Mouse (Mus musculus): Measurements from ENCODE around the gene Prss27. TPM values are rescaled to one million over a fixed set of nuclear protein-coding genes. Genes with fewer than 3 reads are reported as not detected.
"Not testable (repeated sequence)": the region's sequence is repeated elsewhere in the genome, so short reads cannot be mapped to it uniquely, and the experiment has no call there.

Prss27 gene
- polyA plus RNA-seq, 1 experiment from 2014 or later: 0.11 TPM

DNA sequence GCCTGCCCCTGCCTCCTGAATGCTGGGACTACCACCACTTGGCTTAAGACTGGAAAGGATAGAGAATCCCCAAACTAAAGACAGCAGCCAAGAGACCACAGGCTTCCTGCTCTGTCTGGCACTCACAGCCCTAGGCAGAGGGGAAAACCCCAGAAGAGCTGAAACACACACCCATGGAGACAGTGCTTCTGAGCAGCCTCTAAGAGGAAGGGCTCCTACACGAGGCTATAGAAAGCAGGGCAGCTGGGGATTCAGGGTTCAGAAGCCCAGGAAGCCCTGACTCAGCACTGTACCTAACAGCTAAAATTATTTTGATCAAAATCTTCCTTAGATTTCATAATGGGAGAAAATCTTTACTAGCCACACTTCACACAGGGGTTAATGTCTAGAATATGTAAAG is 46.6 kb downstream of the Prss27 start:
- no peak overlapping the region for H3K27ac ChIP-seq
- no peaks in the 10 kb centered on the region for H3K9me3 ChIP-seq
- DNase-seq (ENCODE audit: extremely low spot score, low spot score): no peak
- H3K27me3 ChIP-seq (ENCODE audit: poor library complexity, severe bottlenecking): no peaks in the 10 kb centered on the region
- no peak overlapping the region for H3K4me3 ChIP-seq
- WGBS: 79% methylated on average over 1 of the region's 1 CpGs
- H3K36me3 ChIP-seq (replicated peaks): peaks cover 65% of the 10 kb centered on the region
- no peaks in the 10 kb centered on the region for H3K4me1 ChIP-seq

DNA sequence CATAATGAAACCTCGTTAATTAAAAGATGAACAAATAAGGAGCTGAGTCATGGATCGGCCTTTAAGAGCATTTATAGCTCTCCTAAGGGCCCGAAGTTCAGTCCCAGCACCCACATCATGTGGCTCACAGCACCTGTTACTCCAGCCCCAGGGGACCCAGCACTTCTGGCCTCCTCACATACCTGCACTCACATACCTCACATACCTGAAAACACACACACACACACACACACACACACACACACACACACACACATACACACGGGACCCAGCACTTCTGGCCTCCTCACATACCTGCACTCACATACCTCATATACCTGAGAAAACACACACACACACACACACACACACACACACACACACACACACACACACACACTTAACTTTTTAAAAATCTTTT is 48.5 kb downstream of the Prss27 start:
- not testable (repeated sequence) for H3K27ac ChIP-seq; H3K27me3 ChIP-seq (ENCODE audit: poor library complexity, severe bottlenecking); H3K4me3 ChIP-seq; H3K4me1 ChIP-seq; DNase-seq (ENCODE audit: extremely low spot score, low spot score); H3K9me3 ChIP-seq
- peaks cover 70% of the 10 kb centered on the region for H3K36me3 ChIP-seq (replicated peaks)
- 98% methylated on average over 4 of the region's 4 CpGs for WGBS

DNA sequence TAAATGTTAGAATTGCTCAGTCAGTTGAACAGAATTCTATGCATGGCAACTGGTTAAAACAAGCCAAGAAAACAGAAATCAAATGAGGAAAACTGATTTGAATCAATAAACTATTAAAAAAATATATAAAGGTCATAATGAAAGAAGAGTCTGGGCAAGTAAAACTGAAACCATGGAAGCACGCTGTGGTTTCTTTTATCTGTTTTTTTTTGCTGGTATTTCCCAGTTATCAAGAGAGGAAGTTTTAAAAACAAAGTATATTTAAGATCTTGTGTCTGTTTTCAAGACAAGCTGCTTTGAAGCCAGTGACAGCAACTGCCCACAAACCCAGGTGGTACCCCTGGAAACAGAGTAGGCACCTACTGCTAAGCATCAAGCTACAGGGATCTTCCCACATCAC is 52.6 kb downstream of the Prss27 start:
- Histone ChIP-seq H3K36me3 (replicated peaks) (peaks cover 82% of the 10 kb centered on the region), H3K9me3 (no peaks in the 10 kb centered on the region), H3K27me3 (ENCODE audit: poor library complexity, severe bottlenecking) (no peaks in the 10 kb centered on the region), H3K4me1 (no peaks in the 10 kb centered on the region), H3K27ac (no peak overlapping the region), H3K4me3 (no peak overlapping the region)
- WGBS: 91% methylated on average over 1 of the region's 1 CpGs
- DNase-seq (ENCODE audit: extremely low spot score, low spot score): no peak

Small RNA genes within 50 kb of the gene (microRNA-seq; reads per million reads assigned to microRNA genes)
- not detected for gene Gm27700

Other genes starting within 250 kb of the Prss27 start
- 482 and 518 TPM in 2 replicates for gene Srrm2, start 247.6 kb upstream of the Prss27 start, polyA plus RNA-seq (2016; fragmentation: Nextera tagmentation; extraction: Ambion mirVana)
- gene Elob, start 209.0 kb upstream of the Prss27 start, polyA plus RNA-seq (2016; fragmentation: Nextera tagmentation; extraction: Ambion mirVana): 1,030 and 1,081 TPM in 2 replicates
- gene Prss33, start 202.1 kb upstream of the Prss27 start, polyA plus RNA-seq (2016; fragmentation: Nextera tagmentation; extraction: Ambion mirVana): 0.49 TPM in 1 of 2 replicates, not detected in the other
- not detected in 2 replicates for gene Prss32, start 194.3 kb upstream of the Prss27 start, polyA plus RNA-seq (2016; fragmentation: Nextera tagmentation; extraction: Ambion mirVana)
- gene Prss41, start 194.0 kb upstream of the Prss27 start, polyA plus RNA-seq (2016; fragmentation: Nextera tagmentation; extraction: Ambion mirVana): 4.5 and 5.4 TPM in 2 replicates
- gene Prss21, start 170.1 kb upstream of the Prss27 start, polyA plus RNA-seq (2016; fragmentation: Nextera tagmentation; extraction: Ambion mirVana): not detected in 2 replicates
- gene Dcpp1, start 157.3 kb upstream of the Prss27 start, polyA plus RNA-seq (2016; fragmentation: Nextera tagmentation; extraction: Ambion mirVana): not detected in 2 replicates
- not detected in 2 replicates for gene Dcpp2, start 157.3 kb upstream of the Prss27 start, polyA plus RNA-seq (2016; fragmentation: Nextera tagmentation; extraction: Ambion mirVana)
- not detected in 2 replicates for gene Dcpp3, start 120.7 kb upstream of the Prss27 start, polyA plus RNA-seq (2016; fragmentation: Nextera tagmentation; extraction: Ambion mirVana)
- gene Sbp, start 96.5 kb upstream of the Prss27 start, polyA plus RNA-seq (2016; fragmentation: Nextera tagmentation; extraction: Ambion mirVana): not detected in 2 replicates
- not detected in 2 replicates for gene Sbpl, start 82.9 kb upstream of the Prss27 start, polyA plus RNA-seq (2016; fragmentation: Nextera tagmentation; extraction: Ambion mirVana)
- gene Prss30, start 57.6 kb upstream of the Prss27 start, polyA plus RNA-seq (2016; fragmentation: Nextera tagmentation; extraction: Ambion mirVana): not detected in 2 replicates
- gene Prss22, start 40.0 kb upstream of the Prss27 start, polyA plus RNA-seq (2016; fragmentation: Nextera tagmentation; extraction: Ambion mirVana): 0.58 and 0.63 TPM in 2 replicates
- gene Kctd5, start 35.3 kb downstream of the Prss27 start, polyA plus RNA-seq (2016; fragmentation: Nextera tagmentation; extraction: Ambion mirVana): 89.2 and 91.6 TPM in 2 replicates
- gene Pdpk1, start 112.8 kb downstream of the Prss27 start, polyA plus RNA-seq (2016; fragmentation: Nextera tagmentation; extraction: Ambion mirVana): 32.6 and 34.3 TPM in 2 replicates
- gene Amdhd2, start 125.6 kb downstream of the Prss27 start, polyA plus RNA-seq (2016; fragmentation: Nextera tagmentation; extraction: Ambion mirVana): 40.2 and 44.7 TPM in 2 replicates
- gene Atp6v0c, start 131.6 kb downstream of the Prss27 start, polyA plus RNA-seq (2016; fragmentation: Nextera tagmentation; extraction: Ambion mirVana): 419 and 421 TPM in 2 replicates
- 6.8 and 7.5 TPM in 2 replicates for gene Tbc1d24, start 167.4 kb downstream of the Prss27 start, polyA plus RNA-seq (2016; fragmentation: Nextera tagmentation; extraction: Ambion mirVana)
- 2.3 and 2.9 TPM in 2 replicates for gene Ntn3, start 171.4 kb downstream of the Prss27 start, polyA plus RNA-seq (2016; fragmentation: Nextera tagmentation; extraction: Ambion mirVana)
- 22.1 and 22.6 TPM in 2 replicates for gene Tedc2, start 182.7 kb downstream of the Prss27 start, polyA plus RNA-seq (2016; fragmentation: Nextera tagmentation; extraction: Ambion mirVana)
- 126 and 128 TPM in 2 replicates for gene Ccnf, start 213.3 kb downstream of the Prss27 start, polyA plus RNA-seq (2016; fragmentation: Nextera tagmentation; extraction: Ambion mirVana)

All from forebrain, embryonic 10.5 days (tissue).